ENCODE assay signal across 11 mouse cellular contexts in genomic region chr10:127225732-127226131, GRCm38 (mm10). TPM values are rescaled to one million over a fixed set of nuclear protein-coding genes. Genes with fewer than 3 reads are reported as not detected.
A peak's percentile ranks its signal among the peaks of the same experiment; 100 is the strongest.
DNase-seq lines count a peak whose midpoint lies in the region; ATAC-seq lines count a peak whose summit lies in the region.
"Had no signal": no experiment of that assay in that cellular context is flagged by ENCODE, and none has a peak within 500 bp of the region (broad histone marks: within the 10 kb centered on the region; RNA-seq: fewer than 3 reads in every experiment).

No protein-coding gene starts in this region.

- H3K4me2 ChIP-seq in midbrain, embryonic 11.5 days, result no peak overlapping the region
- H3K4me2 ChIP-seq: heart, embryonic 11.5 days; hindbrain, embryonic 14.5 days; limb, embryonic 12.5 days had no signal

- H3K27me3 ChIP-seq in megakaryocyte, embryonic 14.5 days (replicated peaks), result peaks cover 61% of the 10 kb centered on the region
- H3K27me3 ChIP-seq in midbrain, embryonic 11.5 days (ENCODE audit: control insufficient read depth, insufficient read depth, low read length), result no peaks in the 10 kb centered on the region; the same call in 1 of the 2 replicates

- H3K4me1 ChIP-seq in megakaryocyte, embryonic 14.5 days, result peaks cover 51% of the 10 kb centered on the region
- H3K4me1 ChIP-seq in midbrain, embryonic 11.5 days (ENCODE audit: control insufficient read depth, insufficient read depth, low read length), result no peaks in the 10 kb centered on the region
- H3K4me1 ChIP-seq: limb, embryonic 12.5 days had no signal

- ATAC-seq in activated CD4-positive, CD25-positive, alpha-beta regulatory T cell, adult 4 months, result peak; percentile 96
- no peak for ATAC-seq in midbrain, embryonic 11.5 days (ENCODE audit: low FRiP score)

- H3K4me3 ChIP-seq in megakaryocyte, embryonic 14.5 days (replicated peaks), result peak overlapping the region; percentile 2
- H3K4me3 ChIP-seq in midbrain, embryonic 11.5 days (ENCODE audit: low read depth, low read length), result no peak overlapping the region
- H3K4me3 ChIP-seq: limb, embryonic 12.5 days had no signal

- DNase-seq in left cerebral cortex, adult 18-20 months (ENCODE audit: low spot score in 2 of 2), result peak; percentile 43 to 70
- no peak for DNase-seq in left cerebral cortex, adult 11 months (ENCODE audit: low spot score)
- peak; percentile 54 to 60 for DNase-seq in B cell, adult 2 months
- no peak for DNase-seq in kidney, adult 11 months
- DNase-seq in midbrain, embryonic 11.5 days (ENCODE audit: low spot score, missing footprints), result no peak
- DNase-seq in kidney, postnatal 4 days, result no peak

- no peak overlapping the region for H3K27ac ChIP-seq in midbrain, embryonic 11.5 days (ENCODE audit: low read depth, low read length)
- H3K27ac ChIP-seq: hindbrain, embryonic 14.5 days; limb, embryonic 12.5 days had no signal

- 29% methylated on average over 10 of the region's 10 CpGs for WGBS in midbrain, embryonic 11.5 days

- H3K36me3 ChIP-seq in megakaryocyte, embryonic 14.5 days (replicated peaks; ENCODE audit: low read length), result no peaks in the 10 kb centered on the region
- no peaks in the 10 kb centered on the region for H3K36me3 ChIP-seq in midbrain, embryonic 11.5 days (ENCODE audit: control insufficient read depth, insufficient read depth, low read length)
- H3K36me3 ChIP-seq: limb, embryonic 12.5 days had no signal

- peaks cover 7% of the 10 kb centered on the region for H3K9me3 ChIP-seq in megakaryocyte, embryonic 14.5 days
- H3K9me3 ChIP-seq in midbrain, embryonic 11.5 days (ENCODE audit: control insufficient read depth, low read length), result no peaks in the 10 kb centered on the region
- H3K9me3 ChIP-seq: limb, embryonic 12.5 days had no signal

- no peak overlapping the region for H3K9ac ChIP-seq in midbrain, embryonic 11.5 days (ENCODE audit: low read length)
- H3K9ac ChIP-seq: hindbrain, embryonic 14.5 days; limb, embryonic 12.5 days had no signal

RNA-seq across cellular contexts. Expression of gene Pip4k2c, which starts 14.3 kb away (rescaled TPM):
- total RNA-seq in left cerebral cortex, adult 18-20 months (2021), result 100 to 1,000 TPM; 116 to 121 TPM
- 10 to 100 TPM; 24.2 to 27.8 TPM for polyA plus RNA-seq in activated CD4-positive, CD25-positive, alpha-beta regulatory T cell, adult 4 months (2017; shearing (Covaris generic))
- 10.4 and 19.6 TPM in 2 replicates for polyA plus RNA-seq in megakaryocyte, embryonic 14.5 days (2012; ENCODE audit: insufficient read depth, low replicate concordance)
- 10.3 and 11.4 TPM in 2 replicates for polyA plus RNA-seq in midbrain, embryonic 11.5 days (2014; fragmentation: Nextera tagmentation; extraction: Ambion mirVana)

RNA-seq across cellular contexts. Expression of gene Dtx3, which starts 30.2 kb away (rescaled TPM):
- total RNA-seq in left cerebral cortex, adult 18-20 months (2021), result 100 to 1,000 TPM; 198 to 222 TPM
- polyA plus RNA-seq in activated CD4-positive, CD25-positive, alpha-beta regulatory T cell, adult 4 months (2017; shearing (Covaris generic)), result 10 to 100 TPM; 40.6 to 42.9 TPM
- polyA plus RNA-seq in megakaryocyte, embryonic 14.5 days (2012; ENCODE audit: insufficient read depth, low replicate concordance), result 51.0 and 171 TPM in 2 replicates
- 130 and 138 TPM in 2 replicates for polyA plus RNA-seq in midbrain, embryonic 11.5 days (2014; fragmentation: Nextera tagmentation; extraction: Ambion mirVana)

RNA-seq across cellular contexts. Expression of gene Arhgef25, which starts 35.8 kb away (rescaled TPM):
- total RNA-seq in left cerebral cortex, adult 18-20 months (2021), result 100 to 1,000 TPM; 163 to 215 TPM
- not detected for polyA plus RNA-seq in activated CD4-positive, CD25-positive, alpha-beta regulatory T cell, adult 4 months (2017; shearing (Covaris generic))
- not detected in 2 replicates for polyA plus RNA-seq in megakaryocyte, embryonic 14.5 days (2012; ENCODE audit: insufficient read depth, low replicate concordance)
- polyA plus RNA-seq in midbrain, embryonic 11.5 days (2014; fragmentation: Nextera tagmentation; extraction: Ambion mirVana), result 25.8 and 28.2 TPM in 2 replicates

RNA-seq across cellular contexts. Expression of gene Kif5a, which starts 37.4 kb away (rescaled TPM):
- 1,000 to 10,000 TPM; 1,032 to 1,108 TPM for total RNA-seq in left cerebral cortex, adult 18-20 months (2021)
- under 1 TPM; 0.18 to 0.70 TPM for polyA plus RNA-seq in activated CD4-positive, CD25-positive, alpha-beta regulatory T cell, adult 4 months (2017; shearing (Covaris generic))
- 6.6 and 11.4 TPM in 2 replicates for polyA plus RNA-seq in megakaryocyte, embryonic 14.5 days (2012; ENCODE audit: insufficient read depth, low replicate concordance)
- 26.3 and 31.1 TPM in 2 replicates for polyA plus RNA-seq in midbrain, embryonic 11.5 days (2014; fragmentation: Nextera tagmentation; extraction: Ambion mirVana)

RNA-seq across cellular contexts. Expression of gene Dctn2, which starts 40.4 kb away (rescaled TPM):
- total RNA-seq in left cerebral cortex, adult 18-20 months (2021), result 100 to 1,000 TPM; 260 TPM
- 10 to 100 TPM; 55.4 to 60.6 TPM for polyA plus RNA-seq in activated CD4-positive, CD25-positive, alpha-beta regulatory T cell, adult 4 months (2017; shearing (Covaris generic))
- 176 and 219 TPM in 2 replicates for polyA plus RNA-seq in megakaryocyte, embryonic 14.5 days (2012; ENCODE audit: insufficient read depth, low replicate concordance)
- polyA plus RNA-seq in midbrain, embryonic 11.5 days (2014; fragmentation: Nextera tagmentation; extraction: Ambion mirVana), result 196 and 206 TPM in 2 replicates

Comparison
In these comparisons a context has a peak if more than half of its experiments do, and no peak if none do; other contexts are left out.
1. DNase-seq: peak in left cerebral cortex, adult 18-20 months (2 of 2) and B cell, adult 2 months (2 of 2); none in left cerebral cortex, adult 11 months (single experiment), kidney, adult 11 months (single experiment), midbrain, embryonic 11.5 days (single experiment) and kidney, postnatal 4 days (0 of 2).
2. RNA of gene Arhgef25, which starts 35.8 kb away (polyA plus RNA-seq): 25.8 to 28.2 TPM in midbrain, embryonic 11.5 days; not detected in activated CD4-positive, CD25-positive, alpha-beta regulatory T cell, adult 4 months and not detected in megakaryocyte, embryonic 14.5 days; every median in the first group is over 10 times any median in the second.